Mouse (Mus musculus) brain, embryonic 14.5 days (tissue): ENCODE data around the gene Tdrd12. TPM values are rescaled to one million over a fixed set of nuclear protein-coding genes. Genes with fewer than 3 reads are reported as not detected.
"Not testable (repeated sequence)": the region's sequence is repeated elsewhere in the genome, so short reads cannot be mapped to it uniquely, and the experiment has no call there.

ENCODE experiments used
- DNase-seq: peaks from one replicate; pipeline ENCODE4 v3.0.0-alpha.2; 2011; ENCODE audit warnings: low read depth
- CTCF ChIP-seq: fragments of 200-500 bp; IDR thresholded peaks from 2 replicates; pipeline ENCODE4 v1.5.1; 2012; ENCODE audit warnings: inconsistent platforms, mild to moderate bottlenecking, moderate library complexity, borderline replicate concordance; ENCODE audit not compliant: insufficient read depth, insufficient read length; ENCODE audit errors: extremely low read depth
- POLR2A ChIP-seq: fragments of 200-500 bp; IDR thresholded peaks from 2 replicates; pipeline ENCODE4 v1.6.1; 2012; ENCODE audit warnings: mild to moderate bottlenecking, inconsistent platforms, borderline replicate concordance; ENCODE audit not compliant: poor library complexity, insufficient read depth, insufficient read length, severe bottlenecking; ENCODE audit errors: extremely low read depth
- polyA plus RNA-seq: library from polyadenylated mRNA; depleted of rRNA; stranded (reverse); fragments of >200 nt; gene quantifications from 2 replicates; pipeline ENCODE4 v1.2.3, GENCODE M21; 2012; rRNA removed

The Tdrd12 gene
- 0.18 and 0.22 TPM in 2 replicates for polyA plus RNA-seq

DNA sequence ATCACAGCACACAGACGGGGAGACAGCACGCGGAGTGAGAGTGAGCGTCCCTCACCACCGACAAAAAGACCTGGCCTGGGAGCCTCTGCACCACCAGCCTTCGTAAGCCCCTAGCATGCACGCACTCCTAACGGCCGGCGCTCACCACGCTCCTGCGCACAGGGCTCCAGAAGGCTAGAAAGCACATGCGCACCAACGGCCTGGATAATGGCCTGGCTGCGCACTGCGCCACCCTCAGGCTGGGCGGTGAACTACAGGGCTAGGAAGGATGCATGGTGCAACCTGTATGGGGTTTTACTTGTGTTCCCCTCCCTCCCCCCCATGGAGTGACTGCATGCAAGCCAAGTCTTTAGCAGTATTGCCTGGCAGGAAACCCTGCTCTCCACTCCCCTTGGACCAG, at the start of gene Tdrd12:
Gene Tdrd12 (minus strand): TSS at position 184 of the 400 bp plus-strand sequence.
- no peak for DNase-seq
- TF ChIP-seq CTCF (peak; percentile 14; the same call in 1 of the 2 replicates), POLR2A (no peak)

DNA sequence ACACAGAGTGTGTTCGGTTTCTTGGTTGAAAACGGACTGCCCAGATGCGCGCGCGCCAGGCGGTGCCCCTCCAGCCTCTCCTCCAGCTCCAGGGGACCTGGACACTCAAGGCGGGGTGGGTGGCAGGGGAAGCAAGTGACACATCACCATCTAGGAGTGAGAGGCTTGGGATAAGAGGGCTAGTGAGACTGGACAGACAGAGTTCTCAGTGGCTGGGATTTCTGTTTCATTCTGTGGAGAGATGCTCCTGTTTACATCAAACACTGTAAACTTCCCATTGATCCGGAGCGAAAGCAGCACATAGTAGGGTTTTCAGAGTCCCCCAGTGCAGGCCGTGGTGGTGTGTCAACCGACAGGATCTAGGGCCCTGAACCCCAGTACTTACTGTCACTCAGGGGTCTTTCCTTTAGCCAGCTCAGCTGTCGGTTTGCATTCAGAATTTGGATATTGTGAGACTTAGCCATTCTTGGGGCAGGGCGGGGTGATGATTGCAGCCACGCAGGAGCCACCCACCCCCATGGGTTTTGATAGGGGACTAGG, 49.4 kb upstream of the Tdrd12 start:
- no peak for DNase-seq

DNA sequence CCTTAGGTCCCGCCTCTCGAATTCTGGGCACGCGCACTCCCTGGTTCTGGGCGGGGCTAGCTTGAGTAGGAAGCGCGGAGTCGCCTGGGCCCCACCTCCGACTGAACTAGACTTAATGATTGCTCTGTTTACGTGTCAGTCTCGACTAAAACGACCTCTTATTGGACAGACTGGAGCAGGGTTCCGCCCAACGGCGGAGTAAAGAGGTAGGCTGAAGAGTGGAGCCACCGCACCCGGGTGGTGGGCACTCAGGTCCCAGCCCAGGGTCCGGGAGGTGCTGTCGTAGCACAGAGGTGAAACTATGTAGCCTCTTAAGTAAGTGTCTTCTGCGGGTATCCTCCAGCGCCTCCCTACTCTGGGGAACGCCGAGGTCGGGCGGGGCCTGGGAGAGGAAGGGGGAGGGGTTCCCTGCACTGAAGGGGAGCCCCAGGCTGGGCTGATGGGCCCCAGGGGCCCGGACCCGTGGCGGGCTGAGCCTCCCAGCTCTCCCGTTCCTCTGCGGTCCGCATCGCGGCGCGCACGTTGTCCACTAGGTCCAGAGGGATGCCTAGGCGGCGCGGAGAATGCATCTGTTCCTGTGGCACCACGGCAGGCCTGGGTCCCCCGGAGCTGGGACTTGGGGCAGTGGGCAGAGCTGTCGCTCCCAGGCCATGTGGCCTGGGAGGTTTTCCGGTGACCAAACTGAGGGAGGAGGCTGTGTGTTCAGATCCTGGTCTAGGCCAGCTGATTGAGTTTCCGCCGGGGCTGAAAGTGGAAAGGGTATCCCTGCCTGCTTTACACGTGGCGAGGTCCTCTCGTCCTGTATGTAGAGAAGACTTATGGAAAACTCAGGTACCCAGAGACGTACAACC, 48.7 kb upstream of the Tdrd12 start, which contains the start of gene Ankrd27:
Gene Ankrd27 (plus strand): TSS at position 190 of the 851 bp plus-strand sequence.
- DNase-seq = peak; percentile 99
- TF ChIP-seq POLR2A (peak; percentile 72; the same call in 1 of the 2 replicates), CTCF (no peak)

More for the DNA sequence above, 49.4 kb upstream of the Tdrd12 start:
- TF ChIP-seq POLR2A = no peak
- no peak for TF ChIP-seq CTCF

- DNase-seq = peak; percentile 62
- TF ChIP-seq POLR2A (no peak), CTCF (no peak)
Measured at GRCm38 (mm10) chr7:35585191-35586054, 47.9 kb upstream of the Tdrd12 start, which contains the start of gene Rgs9bp. Gene Rgs9bp (minus strand): TSS chr7:35585582.

DNA sequence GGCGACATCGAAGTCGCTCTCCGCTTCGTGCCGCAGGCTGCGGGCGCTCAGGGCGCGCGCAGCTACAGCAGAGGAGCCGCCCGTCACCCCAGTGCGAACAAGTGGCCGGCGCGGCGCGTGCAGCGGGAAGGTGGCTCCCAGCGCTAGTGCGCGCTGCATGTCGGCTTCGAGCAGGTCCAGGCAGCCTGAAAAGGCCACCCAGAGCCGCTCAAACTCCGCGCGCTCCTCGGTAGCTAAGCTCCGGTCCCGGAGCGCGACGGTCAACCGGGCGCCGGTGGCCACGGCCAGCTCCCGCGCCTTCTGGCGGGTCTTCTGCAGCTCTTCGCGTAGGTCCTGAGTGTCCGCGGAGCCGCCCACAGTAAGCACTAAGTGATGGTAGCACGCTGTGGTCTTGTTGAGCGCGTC, 47.2 kb upstream of the Tdrd12 start:
- DNase-seq = peak; percentile 57
- TF ChIP-seq CTCF (no peak), POLR2A (no peak)

GRCm38 (mm10) chr7:35584068-35584785, 46.7 kb upstream of the Tdrd12 start:
- no peak for DNase-seq
- no peak for TF ChIP-seq POLR2A
- no peak for TF ChIP-seq CTCF

GRCm38 (mm10) chr7:35583476-35584025, 46.0 kb upstream of the Tdrd12 start:
- DNase-seq = no peak
- TF ChIP-seq POLR2A = no peak
- TF ChIP-seq CTCF = no peak

GRCm38 (mm10) chr7:35582719-35583118, 45.2 kb upstream of the Tdrd12 start:
- TF ChIP-seq CTCF (peak; percentile 37; the same call in 1 of the 2 replicates), POLR2A (no peak)
- DNase-seq = no peak

DNA sequence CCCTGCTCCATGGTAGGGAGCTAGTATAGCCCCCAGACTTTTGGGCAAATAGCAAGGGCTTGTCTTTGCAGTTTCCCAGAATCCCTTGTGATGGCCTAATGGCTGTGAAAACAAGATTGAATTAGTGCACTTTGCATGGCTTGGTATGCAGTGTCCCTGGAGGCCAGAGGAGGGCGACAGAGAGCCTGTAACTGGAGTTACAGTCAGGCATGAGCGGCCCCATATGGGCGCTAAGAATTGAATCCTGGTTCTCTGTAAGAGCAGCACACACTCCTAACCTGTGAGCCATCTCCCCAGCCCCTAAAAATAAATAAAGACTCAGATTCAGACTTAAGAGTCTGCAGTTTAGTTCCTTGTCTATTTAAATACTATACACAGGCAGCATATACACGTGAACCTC, 42.3 kb upstream of the Tdrd12 start:
- no peak for TF ChIP-seq POLR2A
- TF ChIP-seq CTCF = peak; percentile 65
- DNase-seq = peak; percentile 32

- not testable (repeated sequence) for DNase-seq
Measured at GRCm38 (mm10) chr7:35570883-35571282, 33.3 kb upstream of the Tdrd12 start.

DNA sequence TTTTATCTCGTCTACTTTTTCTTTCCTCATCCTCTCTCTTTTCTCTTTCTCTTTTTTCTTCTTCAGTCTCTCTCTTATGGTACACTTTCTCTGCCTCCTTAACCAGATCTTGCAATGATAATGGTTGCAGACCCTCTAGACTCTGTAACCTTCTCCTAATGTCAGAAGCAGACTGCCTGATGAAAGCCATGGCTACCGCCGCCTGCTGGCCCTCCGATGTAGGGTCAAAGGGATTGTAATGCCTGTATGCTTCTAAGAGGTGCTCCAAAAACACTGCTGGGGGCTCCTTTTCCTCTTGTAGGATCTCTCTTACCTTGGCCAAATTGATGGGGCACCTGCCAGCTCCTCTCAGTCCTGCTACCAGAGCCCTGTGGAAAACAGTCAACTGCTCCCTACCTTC, 32.2 kb upstream of the Tdrd12 start:
- DNase-seq = not testable (repeated sequence)

DNA sequence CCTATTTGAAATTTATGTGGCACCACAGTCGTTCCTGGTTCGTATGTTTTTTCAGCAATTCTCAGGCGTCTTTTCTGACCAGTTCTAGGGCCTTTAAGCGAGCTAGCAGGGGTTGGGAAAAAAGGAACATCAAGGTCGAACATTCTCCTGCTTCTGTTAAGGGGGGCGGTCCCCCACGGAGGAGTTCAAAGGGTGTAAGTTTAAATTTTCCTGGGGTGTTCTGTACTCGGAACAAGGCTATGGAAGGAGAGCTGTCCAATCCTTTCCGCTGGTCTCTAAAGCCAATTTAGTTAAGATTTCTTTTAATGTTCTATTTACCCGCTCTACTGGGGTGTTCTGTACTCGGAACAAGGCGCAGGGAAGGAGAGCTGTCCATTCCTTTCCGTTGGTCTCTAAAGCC, 28.4 kb upstream of the Tdrd12 start:
- not testable (repeated sequence) for DNase-seq

GRCm38 (mm10) chr7:35564872-35565271, 27.3 kb upstream of the Tdrd12 start:
- not testable (repeated sequence) for DNase-seq
